Mouse (Mus musculus) hindbrain, embryonic 10.5 days (tissue): ENCODE results near the gene Morn3. TPM values are rescaled to one million over a fixed set of nuclear protein-coding genes. Genes with fewer than 3 reads are reported as not detected.

Experiments
- DNase-seq: peaks from one replicate; pipeline ENCODE4 v3.0.0-alpha.2; 2017; ENCODE audit warnings: low spot score
- H3K27ac ChIP-seq: fragments of 300-500 bp; sonication (generic); 2 replicates; pipeline ENCODE4 v1.5.1; 2016; ENCODE audit warnings: mild to moderate bottlenecking, moderate library complexity
- H3K27me3 ChIP-seq: fragments of 300-500 bp; sonication (generic); 2 replicates; pipeline ENCODE4 v1.6.1; 2016; ENCODE audit warnings: mild to moderate bottlenecking; ENCODE audit not compliant: poor library complexity, insufficient read depth, severe bottlenecking
- H3K36me3 ChIP-seq: fragments of 300-500 bp; sonication (generic); 2 replicates; pipeline ENCODE4 v1.6.1; 2016; ENCODE audit warnings: mild to moderate bottlenecking, moderate library complexity
- H3K4me1 ChIP-seq: fragments of 300-500 bp; sonication (generic); replicated peaks from 2 replicates; pipeline ENCODE4 v1.6.1; 2016; ENCODE audit warnings: mild to moderate bottlenecking
- H3K4me3 ChIP-seq: fragments of 300-500 bp; sonication (generic); 2 replicates; pipeline ENCODE4 v1.5.1; 2016; ENCODE audit warnings: mild to moderate bottlenecking, moderate library complexity
- H3K9me3 ChIP-seq: fragments of 300-500 bp; sonication (generic); 2 replicates; pipeline ENCODE4 v1.6.1; 2016; ENCODE audit warnings: mild to moderate bottlenecking, moderate library complexity
- WGBS: fragments of 180-500 bp; shearing (Covaris S2); methylation state at CpG from one replicate; pipeline ENCODE4 v1.1.7; 2016; 5-methylcytosine and 5-hydroxymethylcytosine counted together
- polyA plus RNA-seq: library from polyadenylated mRNA; unstranded; fragments of >200 nt; fragmentation: Nextera tagmentation; extraction: Ambion mirVana; gene quantifications from 2 replicates; pipeline ENCODE4 v1.2.1, GENCODE M21; 2016

Gene Morn3
- polyA plus RNA-seq, 1 experiment from 2014 or later = 2.4 TPM

GRCm38 (mm10) chr5:123031312-123031711, 15.5 kb downstream of the Morn3 start:
- Histone ChIP-seq H3K36me3 (peaks cover 39% of the 10 kb centered on the region), H3K27me3 (no peaks in the 10 kb centered on the region), H3K4me1 (peaks cover 18% of the 10 kb centered on the region; the same call in 1 of the 2 replicates), H3K9me3 (0 out of 2 replicates have a peak, but pooled peaks cover 3% of the 10 kb centered on the region), H3K4me3 (no peak overlapping the region), H3K27ac (no peak overlapping the region)
- 90% methylated on average over 3 of the region's 3 CpGs for WGBS
- DNase-seq = no peak

GRCm38 (mm10) chr5:123029729-123030128, 17.1 kb downstream of the Morn3 start:
- Histone ChIP-seq H3K4me1 (peaks cover 13% of the 10 kb centered on the region; the same call in 1 of the 2 replicates), H3K27me3 (no peaks in the 10 kb centered on the region), H3K9me3 (0 out of 2 replicates have a peak, but pooled peaks cover 3% of the 10 kb centered on the region), H3K4me3 (no peak overlapping the region), H3K27ac (peak overlapping the region; percentile 41; the same call in 1 of the 2 replicates), H3K36me3 (peaks cover 39% of the 10 kb centered on the region)
- DNase-seq = no peak
- 80% methylated on average over 7 of the region's 7 CpGs for WGBS

- no peaks in the 10 kb centered on the region for H3K27me3 ChIP-seq
- H3K27ac ChIP-seq = peak overlapping the region; percentile 35; the same call in 1 of the 2 replicates
- DNase-seq = no peak
- 0 out of 2 replicates have a peak, but pooled peaks cover 3% of the 10 kb centered on the region for H3K9me3 ChIP-seq
- H3K36me3 ChIP-seq = peaks cover 38% of the 10 kb centered on the region
- H3K4me3 ChIP-seq = no peak overlapping the region
- H3K4me1 ChIP-seq = peaks cover 13% of the 10 kb centered on the region; the same call in 1 of the 2 replicates
- WGBS = 79% methylated on average over 6 of the region's 6 CpGs
Measured at GRCm38 (mm10) chr5:123027436-123027835, 19.4 kb downstream of the Morn3 start.

GRCm38 (mm10) chr5:123026414-123026813, 20.4 kb downstream of the Morn3 start:
- H3K36me3 ChIP-seq = peaks cover 28% of the 10 kb centered on the region
- H3K4me3 ChIP-seq = no peak overlapping the region
- no peak for DNase-seq
- 0 out of 2 replicates have a peak, but pooled peaks cover 3% of the 10 kb centered on the region for H3K9me3 ChIP-seq
- WGBS = 73% methylated on average over 6 of the region's 6 CpGs
- H3K27me3 ChIP-seq = no peaks in the 10 kb centered on the region
- H3K4me1 ChIP-seq = peaks cover 13% of the 10 kb centered on the region; the same call in 1 of the 2 replicates
- no peak overlapping the region for H3K27ac ChIP-seq

GRCm38 (mm10) chr5:123024965-123025573, 21.7 kb downstream of the Morn3 start:
- Histone ChIP-seq H3K4me3 (no peak overlapping the region), H3K27me3 (no peaks in the 10 kb centered on the region), H3K9me3 (no peaks in the 10 kb centered on the region), H3K27ac (no peak overlapping the region), H3K4me1 (peaks cover 13% of the 10 kb centered on the region; the same call in 1 of the 2 replicates), H3K36me3 (peaks cover 18% of the 10 kb centered on the region)
- WGBS = 84% methylated on average over 9 of the region's 9 CpGs
- no peak for DNase-seq

GRCm38 (mm10) chr5:123024312-123024711, 22.5 kb downstream of the Morn3 start:
- 95% methylated on average over 6 of the region's 6 CpGs for WGBS
- Histone ChIP-seq H3K36me3 (peaks cover 11% of the 10 kb centered on the region), H3K4me1 (peaks cover 15% of the 10 kb centered on the region), H3K4me3 (no peak overlapping the region), H3K9me3 (no peaks in the 10 kb centered on the region), H3K27me3 (no peaks in the 10 kb centered on the region), H3K27ac (no peak overlapping the region)
- no peak for DNase-seq

GRCm38 (mm10) chr5:123023049-123023448, 23.8 kb downstream of the Morn3 start:
- H3K4me1 ChIP-seq = peaks cover 27% of the 10 kb centered on the region
- no peaks in the 10 kb centered on the region for H3K9me3 ChIP-seq
- H3K36me3 ChIP-seq = peaks cover 4% of the 10 kb centered on the region; the same call in 1 of the 2 replicates
- no peak for DNase-seq
- H3K4me3 ChIP-seq = no peak overlapping the region
- 90% methylated on average over 6 of the region's 6 CpGs for WGBS
- no peak overlapping the region for H3K27ac ChIP-seq
- H3K27me3 ChIP-seq = no peaks in the 10 kb centered on the region

- no peak overlapping the region for H3K27ac ChIP-seq
- no peaks in the 10 kb centered on the region for H3K9me3 ChIP-seq
- WGBS = 89% methylated on average over 7 of the region's 7 CpGs
- DNase-seq = no peak
- no peaks in the 10 kb centered on the region for H3K27me3 ChIP-seq
- peaks cover 38% of the 10 kb centered on the region for H3K4me1 ChIP-seq
- no peak overlapping the region for H3K4me3 ChIP-seq
- 0 out of 2 replicates have a peak, but pooled peaks cover 8% of the 10 kb centered on the region for H3K36me3 ChIP-seq
Measured at GRCm38 (mm10) chr5:123021438-123021837, 25.4 kb downstream of the Morn3 start.

- no peak for DNase-seq
- H3K36me3 ChIP-seq = 0 out of 2 replicates have a peak, but pooled peaks cover 8% of the 10 kb centered on the region
- 94% methylated on average over 5 of the region's 5 CpGs for WGBS
- peaks cover 44% of the 10 kb centered on the region for H3K4me1 ChIP-seq
- H3K4me3 ChIP-seq = no peak overlapping the region
- no peaks in the 10 kb centered on the region for H3K9me3 ChIP-seq
- no peak overlapping the region for H3K27ac ChIP-seq
- H3K27me3 ChIP-seq = peaks cover 3% of the 10 kb centered on the region; the same call in 1 of the 2 replicates
Measured at GRCm38 (mm10) chr5:123020426-123020825, 26.4 kb downstream of the Morn3 start.

- peak overlapping the region; percentile 31 for H3K27ac ChIP-seq
- no peak for DNase-seq
- peaks cover 3% of the 10 kb centered on the region; the same call in 1 of the 2 replicates for H3K27me3 ChIP-seq
- no peak overlapping the region for H3K4me3 ChIP-seq
- H3K9me3 ChIP-seq = no peaks in the 10 kb centered on the region
- H3K4me1 ChIP-seq = peaks cover 51% of the 10 kb centered on the region
- 0 out of 2 replicates have a peak, but pooled peaks cover 8% of the 10 kb centered on the region for H3K36me3 ChIP-seq
- WGBS = 64% methylated on average over 10 of the region's 10 CpGs
Measured at GRCm38 (mm10) chr5:123019336-123020016, 27.3 kb downstream of the Morn3 start.

GRCm38 (mm10) chr5:123017504-123017903, 29.3 kb downstream of the Morn3 start:
- H3K36me3 ChIP-seq = 0 out of 2 replicates have a peak, but pooled peaks cover 8% of the 10 kb centered on the region
- WGBS = 82% methylated on average over 4 of the region's 4 CpGs
- H3K4me1 ChIP-seq = peaks cover 58% of the 10 kb centered on the region
- no peaks in the 10 kb centered on the region for H3K9me3 ChIP-seq
- no peak for DNase-seq
- H3K4me3 ChIP-seq = no peak overlapping the region
- peaks cover 3% of the 10 kb centered on the region; the same call in 1 of the 2 replicates for H3K27me3 ChIP-seq
- no peak overlapping the region for H3K27ac ChIP-seq

- peaks cover 3% of the 10 kb centered on the region; the same call in 1 of the 2 replicates for H3K27me3 ChIP-seq
- H3K27ac ChIP-seq = peak overlapping the region; percentile 93
- no peak for DNase-seq
- H3K36me3 ChIP-seq = 0 out of 2 replicates have a peak, but pooled peaks cover 8% of the 10 kb centered on the region
- H3K4me1 ChIP-seq = peaks cover 58% of the 10 kb centered on the region
- H3K4me3 ChIP-seq = peak overlapping the region; percentile 78
- 21% methylated on average over 8 of the region's 8 CpGs for WGBS
- H3K9me3 ChIP-seq = no peaks in the 10 kb centered on the region
Measured at GRCm38 (mm10) chr5:123015915-123016314, 30.9 kb downstream of the Morn3 start.
